Mouse (Mus musculus) lung, postnatal 4 days (tissue): ENCODE measurements around the gene Ugt1a7c.

Source experiments
- DNase-seq, 2 experiments: peaks; one replicate each; pipeline ENCODE4 v3.0.0; 2021

Gene Ugt1a7c

GRCm38 (mm10) chr1:88224029-88224776, 129.3 kb downstream of the Ugt1a7c start:
- peak; percentile 39 to 44 for DNase-seq

- DNase-seq, result peak in 1 of 2 experiments; percentile 5
Measured at GRCm38 (mm10) chr1:88225301-88225700, 130.4 kb downstream of the Ugt1a7c start.

- DNase-seq, result peak in 1 of 2 experiments; percentile 13
Measured at GRCm38 (mm10) chr1:88225741-88226140, 130.9 kb downstream of the Ugt1a7c start.

- DNase-seq, result peak; percentile 15 to 23
Measured at GRCm38 (mm10) chr1:88226670-88227379, 132.0 kb downstream of the Ugt1a7c start, which contains the start of gene Mroh2a. Gene Mroh2a (plus strand): TSS chr1:88226986.

GRCm38 (mm10) chr1:88227482-88227881, 132.6 kb downstream of the Ugt1a7c start:
- DNase-seq, result peak in 1 of 2 experiments; percentile 16

GRCm38 (mm10) chr1:88228121-88228520, 133.3 kb downstream of the Ugt1a7c start:
- DNase-seq, result peak; percentile 20 to 41

- no peak for DNase-seq
Measured at GRCm38 (mm10) chr1:88229566-88229965, 134.7 kb downstream of the Ugt1a7c start.

GRCm38 (mm10) chr1:88229986-88230385, 135.1 kb downstream of the Ugt1a7c start:
- peak in 1 of 2 experiments; percentile 37 for DNase-seq

- no peak for DNase-seq
Measured at GRCm38 (mm10) chr1:88230421-88230820, 135.6 kb downstream of the Ugt1a7c start.

- peak in 1 of 2 experiments; percentile 20 for DNase-seq
Measured at GRCm38 (mm10) chr1:88230981-88231802, 136.3 kb downstream of the Ugt1a7c start.

GRCm38 (mm10) chr1:88231803-88232499, 137.1 kb downstream of the Ugt1a7c start:
- peak in 1 of 2 experiments; percentile 27 for DNase-seq

- peak in 1 of 2 experiments; percentile 25 for DNase-seq
Measured at GRCm38 (mm10) chr1:88232664-88233380, 138.0 kb downstream of the Ugt1a7c start.

GRCm38 (mm10) chr1:88233421-88234247, 138.8 kb downstream of the Ugt1a7c start:
- peak in 1 of 2 experiments; percentile 47 for DNase-seq

- peak in 1 of 2 experiments; percentile 20 for DNase-seq
Measured at GRCm38 (mm10) chr1:88234248-88234610, 139.4 kb downstream of the Ugt1a7c start.

- DNase-seq, result peak in 1 of 2 experiments; percentile 38
Measured at GRCm38 (mm10) chr1:88234646-88235045, 139.8 kb downstream of the Ugt1a7c start.

- peak in 1 of 2 experiments; percentile 50 for DNase-seq
Measured at GRCm38 (mm10) chr1:88235046-88235893, 140.4 kb downstream of the Ugt1a7c start.

GRCm38 (mm10) chr1:88235894-88236415, 141.1 kb downstream of the Ugt1a7c start:
- DNase-seq, result peak in 1 of 2 experiments; percentile 16

GRCm38 (mm10) chr1:88237311-88237710, 142.4 kb downstream of the Ugt1a7c start:
- DNase-seq, result peak in 1 of 2 experiments; percentile 62

GRCm38 (mm10) chr1:88238771-88239170, 143.9 kb downstream of the Ugt1a7c start:
- DNase-seq, result peak in 1 of 2 experiments; percentile 51
